Mouse (Mus musculus): ENCODE data around the gene Bzw2. TPM values are rescaled to one million over a fixed set of nuclear protein-coding genes. Genes with fewer than 3 reads are reported as not detected.

Gene Bzw2
- polyA plus RNA-seq, 1 experiment from 2014 or later: 276 TPM

DNA sequence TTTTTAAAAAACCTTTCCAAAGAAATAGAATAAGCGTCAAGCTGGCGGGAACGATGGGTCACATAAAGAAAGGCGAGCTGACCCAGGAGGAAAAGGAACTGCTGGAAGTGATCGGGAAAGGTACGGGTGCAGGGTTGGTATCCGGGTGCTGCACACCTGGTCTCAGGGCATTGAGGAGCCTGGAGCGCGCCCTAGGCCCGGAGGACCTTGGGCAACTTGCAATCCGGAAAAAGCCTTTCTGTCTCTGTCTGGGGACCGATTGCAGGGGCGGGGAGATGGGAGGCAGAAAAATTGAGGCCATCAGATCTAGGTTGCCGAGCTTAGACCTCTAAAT lies 609 bp downstream of the Bzw2 start:
- H3K36me3 ChIP-seq: 0 out of 2 replicates have a peak, but pooled peaks cover 3% of the 10 kb centered on the region
- no peaks in the 10 kb centered on the region for H3K27me3 ChIP-seq
- H3K9ac ChIP-seq: peak overlapping the region; percentile 89
- peak; percentile 56 for ATAC-seq (ENCODE audit: insufficient number of reproducible peaks, insufficient read depth, low FRiP score, low TSS enrichment, low read depth)
- peak overlapping the region; percentile 93 for H3K27ac ChIP-seq
- H3K4me3 ChIP-seq: peak overlapping the region; percentile 92
- WGBS: 0% methylated on average over 14 of the region's 14 CpGs
- H3K9me3 ChIP-seq: no peaks in the 10 kb centered on the region
- peak overlapping the region; percentile 80 for H3K4me2 ChIP-seq
- peaks cover 28% of the 10 kb centered on the region for H3K4me1 ChIP-seq

DNA sequence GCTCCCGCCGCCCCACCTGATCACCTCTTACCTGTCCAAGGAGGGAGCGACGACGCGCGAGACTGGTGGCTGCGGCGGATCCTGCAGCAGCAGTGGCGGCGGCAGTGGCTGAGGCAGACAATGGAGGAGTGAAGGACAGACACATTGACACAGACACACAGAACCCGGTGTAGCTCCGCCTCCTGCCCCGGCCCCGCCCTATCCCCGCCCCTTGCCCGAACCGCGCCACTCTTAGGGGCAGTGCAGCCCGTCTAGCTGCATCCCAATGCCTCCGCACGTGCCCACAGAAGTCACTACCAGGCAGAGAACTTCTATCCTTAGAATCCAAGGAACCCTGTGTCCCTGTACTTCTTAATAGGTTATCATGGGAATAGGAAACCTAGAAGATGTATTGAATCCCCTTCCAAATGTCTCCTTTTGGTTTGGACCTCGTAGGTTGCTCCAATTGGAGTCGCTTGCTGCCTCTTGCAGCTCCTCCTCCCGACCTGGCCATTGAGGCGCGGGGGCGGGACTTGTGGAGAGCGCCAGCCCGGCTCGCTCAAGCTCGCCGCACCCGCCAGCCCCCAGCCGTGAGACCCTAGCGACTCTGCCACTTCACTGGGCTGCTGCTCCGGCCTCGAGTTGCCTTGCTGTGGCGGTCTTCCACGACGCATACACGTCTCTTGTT lies 1.1 kb downstream of the Bzw2 start, which contains the start of gene Ankmy2:
TSS of gene Ankmy2 (plus strand) at position 478 of the 667 bp plus-strand sequence.
- peak; percentile 97 for ATAC-seq (ENCODE audit: insufficient number of reproducible peaks, insufficient read depth, low FRiP score, low TSS enrichment, low read depth)
- H3K4me1 ChIP-seq: peaks cover 28% of the 10 kb centered on the region
- H3K9ac ChIP-seq: peak within 1 kb of the TSS; percentile 89
- H3K4me3 ChIP-seq: peak within 1 kb of the TSS; percentile 92
- 0 out of 2 replicates have a peak, but pooled peaks cover 3% of the 10 kb centered on the region for H3K36me3 ChIP-seq
- H3K4me2 ChIP-seq: peak within 1 kb of the TSS; percentile 80
- under 1% methylated on average over 42 of the region's 42 CpGs for WGBS
- H3K27me3 ChIP-seq: no peaks in the 10 kb centered on the region
- peak within 1 kb of the TSS; percentile 93 for H3K27ac ChIP-seq
- H3K9me3 ChIP-seq: no peaks in the 10 kb centered on the region

- ATAC-seq (ENCODE audit: insufficient number of reproducible peaks, insufficient read depth, low FRiP score, low TSS enrichment, low read depth): peak; percentile 65
- H3K4me2 ChIP-seq: peak overlapping the region; percentile 80
- peak overlapping the region; percentile 93 for H3K27ac ChIP-seq
- WGBS: under 1% methylated on average over 33 of the region's 33 CpGs
- H3K4me1 ChIP-seq: peaks cover 28% of the 10 kb centered on the region
- peak overlapping the region; percentile 92 for H3K4me3 ChIP-seq
- peak overlapping the region; percentile 89 for H3K9ac ChIP-seq
- H3K27me3 ChIP-seq: no peaks in the 10 kb centered on the region
- no peaks in the 10 kb centered on the region for H3K36me3 ChIP-seq
- H3K9me3 ChIP-seq: no peaks in the 10 kb centered on the region
These were observed 1.7 kb downstream of the Bzw2 start for GRCm38 (mm10) chr12:36156101-36156636.

- H3K4me3 ChIP-seq: peak overlapping the region; percentile 92
- no peak for ATAC-seq (ENCODE audit: insufficient number of reproducible peaks, insufficient read depth, low FRiP score, low TSS enrichment, low read depth)
- peak overlapping the region; percentile 80 for H3K4me2 ChIP-seq
- peak overlapping the region; percentile 89 for H3K9ac ChIP-seq
- no peaks in the 10 kb centered on the region for H3K27me3 ChIP-seq
- H3K4me1 ChIP-seq: peaks cover 28% of the 10 kb centered on the region
- H3K36me3 ChIP-seq: no peaks in the 10 kb centered on the region
- no peaks in the 10 kb centered on the region for H3K9me3 ChIP-seq
- WGBS: 6% methylated on average over 8 of the region's 8 CpGs
- H3K27ac ChIP-seq: no peak overlapping the region
These were observed 2.7 kb downstream of the Bzw2 start for GRCm38 (mm10) chr12:36155141-36155641.

DNA sequence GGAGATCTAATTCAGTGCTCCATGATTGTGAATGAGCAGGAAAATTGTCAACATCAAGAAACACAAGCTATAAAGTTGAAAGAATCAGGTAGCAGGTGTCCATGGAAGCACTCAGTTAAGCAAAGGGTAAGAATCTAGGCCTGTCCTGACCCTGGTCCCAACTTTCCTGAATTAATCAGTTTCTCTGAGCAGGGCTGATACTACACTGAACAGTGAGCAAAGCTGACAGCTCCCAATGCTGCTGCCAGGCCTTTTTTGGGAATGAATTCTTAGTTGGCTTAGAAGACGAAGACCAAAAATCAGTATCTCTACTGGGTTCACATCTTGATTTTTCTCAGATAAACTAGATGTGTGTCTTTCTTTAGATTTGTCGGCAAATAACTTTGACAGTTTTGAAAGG lies 7.1 kb downstream of the Bzw2 start:
- H3K4me1 ChIP-seq: peaks cover 16% of the 10 kb centered on the region
- no peak overlapping the region for H3K9ac ChIP-seq
- no peak for ATAC-seq (ENCODE audit: insufficient number of reproducible peaks, insufficient read depth, low FRiP score, low TSS enrichment, low read depth)
- no peak overlapping the region for H3K4me2 ChIP-seq
- no peaks in the 10 kb centered on the region for H3K9me3 ChIP-seq
- H3K27ac ChIP-seq: no peak overlapping the region
- no peak overlapping the region for H3K4me3 ChIP-seq
- 90% methylated on average over 2 of the region's 2 CpGs for WGBS
- 0 out of 2 replicates have a peak, but pooled peaks cover 5% of the 10 kb centered on the region for H3K36me3 ChIP-seq
- H3K27me3 ChIP-seq: no peaks in the 10 kb centered on the region

DNA sequence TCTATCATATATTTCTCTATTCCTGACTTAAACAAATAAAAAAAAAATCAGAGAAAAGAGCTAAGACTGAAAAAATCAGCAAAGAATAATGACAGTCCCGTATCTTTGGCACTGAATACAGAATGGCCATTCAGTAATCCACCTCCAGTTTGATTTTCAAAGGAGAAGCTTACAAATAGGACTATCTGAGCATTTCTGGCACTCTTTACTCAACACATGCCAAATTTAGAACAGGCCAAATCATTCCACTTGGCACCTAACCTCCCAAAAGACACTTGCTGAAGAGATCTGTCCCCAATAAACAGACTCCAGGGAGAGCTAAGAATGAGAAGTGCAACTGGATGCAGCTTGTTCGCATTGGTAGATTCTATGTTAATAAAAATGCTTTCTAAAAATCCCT lies 7.6 kb downstream of the Bzw2 start:
- WGBS: 93% methylated on average over 2 of the region's 2 CpGs

DNA sequence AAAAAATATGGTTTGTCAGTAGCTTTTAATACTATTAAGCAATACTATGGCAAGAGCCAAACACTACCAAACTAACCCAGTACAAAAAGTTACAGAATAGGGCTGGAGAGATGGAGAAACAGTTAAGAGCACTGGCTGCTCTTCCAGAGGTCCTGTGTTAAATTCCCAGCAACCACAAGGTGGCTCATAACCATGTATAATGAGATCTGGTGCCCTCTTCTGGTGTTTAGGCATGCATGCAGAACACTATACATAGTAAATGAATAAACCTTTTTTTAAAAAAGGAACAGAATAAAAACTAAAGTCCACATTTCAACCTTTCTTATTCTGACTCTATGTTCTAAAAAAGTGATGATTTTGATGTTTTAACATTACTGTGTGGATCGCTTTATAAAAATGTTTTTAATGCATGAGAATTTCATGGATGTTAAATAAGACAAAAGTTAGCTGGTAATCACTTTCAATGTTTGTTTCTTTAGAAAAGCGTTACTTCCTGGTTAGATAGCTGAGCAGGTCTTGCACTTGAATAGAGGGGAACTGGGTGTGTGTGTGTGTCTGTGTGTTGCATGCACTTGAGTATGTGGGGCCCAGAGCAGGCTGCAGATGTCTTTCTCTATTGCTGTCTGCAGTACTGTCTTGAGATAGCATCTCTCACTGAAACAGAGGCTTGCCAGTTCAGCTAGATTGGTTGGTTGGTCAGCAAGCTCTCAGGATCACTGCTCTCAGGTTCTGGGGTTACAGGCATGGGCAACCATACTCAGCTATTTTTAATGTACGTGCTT lies 11.5 kb downstream of the Bzw2 start:
- Histone ChIP-seq H3K4me2 (no peak overlapping the region), H3K9ac (no peak overlapping the region), H3K4me1 (no peaks in the 10 kb centered on the region), H3K36me3 (peaks cover 11% of the 10 kb centered on the region; the same call in 1 of the 2 replicates), H3K9me3 (no peaks in the 10 kb centered on the region), H3K4me3 (no peak overlapping the region), H3K27me3 (no peaks in the 10 kb centered on the region), H3K27ac (no peak overlapping the region)
- 94% methylated on average over 3 of the region's 3 CpGs for WGBS
- no peak for ATAC-seq (ENCODE audit: insufficient number of reproducible peaks, insufficient read depth, low FRiP score, low TSS enrichment, low read depth)

More for the DNA sequence above, 7.6 kb downstream of the Bzw2 start:
- H3K4me1 ChIP-seq: peaks cover 13% of the 10 kb centered on the region
- H3K4me2 ChIP-seq: no peak overlapping the region
- H3K9ac ChIP-seq: no peak overlapping the region
- no peak overlapping the region for H3K4me3 ChIP-seq
- H3K27me3 ChIP-seq: no peaks in the 10 kb centered on the region
- no peaks in the 10 kb centered on the region for H3K9me3 ChIP-seq
- 0 out of 2 replicates have a peak, but pooled peaks cover 7% of the 10 kb centered on the region for H3K36me3 ChIP-seq
- no peak for ATAC-seq (ENCODE audit: insufficient number of reproducible peaks, insufficient read depth, low FRiP score, low TSS enrichment, low read depth)
- H3K27ac ChIP-seq: no peak overlapping the region

GRCm38 (mm10) chr12:36140401-36140800 lies 17.5 kb downstream of the Bzw2 start:
- Histone ChIP-seq H3K27ac (no peak overlapping the region), H3K27me3 (no peaks in the 10 kb centered on the region), H3K4me3 (no peak overlapping the region), H3K4me2 (no peak overlapping the region), H3K9ac (no peak overlapping the region), H3K4me1 (no peaks in the 10 kb centered on the region), H3K36me3 (peaks cover 21% of the 10 kb centered on the region; the same call in 1 of the 2 replicates), H3K9me3 (no peaks in the 10 kb centered on the region)
- no peak for ATAC-seq (ENCODE audit: insufficient number of reproducible peaks, insufficient read depth, low FRiP score, low TSS enrichment, low read depth)
- WGBS: 92% methylated on average over 6 of the region's 6 CpGs

- Histone ChIP-seq H3K36me3 (peaks cover 34% of the 10 kb centered on the region), H3K27ac (no peak overlapping the region), H3K9me3 (no peaks in the 10 kb centered on the region), H3K4me1 (no peaks in the 10 kb centered on the region), H3K9ac (no peak overlapping the region), H3K4me3 (no peak overlapping the region), H3K27me3 (no peaks in the 10 kb centered on the region), H3K4me2 (no peak overlapping the region)
- WGBS: 92% methylated on average over 4 of the region's 4 CpGs
- ATAC-seq (ENCODE audit: insufficient number of reproducible peaks, insufficient read depth, low FRiP score, low TSS enrichment, low read depth): no peak
These were observed 20.7 kb downstream of the Bzw2 start for GRCm38 (mm10) chr12:36137192-36137591.

- no peak for ATAC-seq (ENCODE audit: insufficient number of reproducible peaks, insufficient read depth, low FRiP score, low TSS enrichment, low read depth)
- no peak overlapping the region for H3K27ac ChIP-seq
These were observed 21.6 kb downstream of the Bzw2 start for GRCm38 (mm10) chr12:36136285-36136684.

DNA sequence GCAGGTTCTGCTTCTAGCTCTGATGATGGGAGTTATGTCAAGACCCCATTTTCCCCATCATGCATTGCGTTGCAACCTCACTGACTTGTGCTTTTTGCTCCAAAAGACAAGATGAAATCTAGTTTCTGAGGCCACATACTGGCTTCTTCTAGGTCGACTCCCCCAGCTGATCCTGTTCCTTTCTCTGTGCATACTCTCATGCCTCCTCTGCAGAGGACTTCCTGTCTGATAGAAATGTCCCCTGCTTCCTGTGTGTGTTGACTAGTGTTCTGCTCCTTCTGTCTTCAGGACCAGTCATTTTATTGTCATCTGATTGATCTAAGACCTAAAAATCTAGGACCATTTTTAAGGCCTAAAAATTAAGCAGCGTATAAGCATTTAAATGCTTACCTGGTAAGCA lies 22.5 kb downstream of the Bzw2 start:
- Histone ChIP-seq H3K36me3 (peaks cover 44% of the 10 kb centered on the region), H3K9me3 (no peaks in the 10 kb centered on the region), H3K4me2 (no peak overlapping the region), H3K4me1 (no peaks in the 10 kb centered on the region), H3K27ac (no peak overlapping the region), H3K9ac (no peak overlapping the region), H3K4me3 (no peak overlapping the region), H3K27me3 (no peaks in the 10 kb centered on the region)
- WGBS: 90% methylated on average over 3 of the region's 3 CpGs
- no peak for ATAC-seq (ENCODE audit: insufficient number of reproducible peaks, insufficient read depth, low FRiP score, low TSS enrichment, low read depth)

More at GRCm38 (mm10) chr12:36136285-36136684, 21.6 kb downstream of the Bzw2 start:
- Histone ChIP-seq H3K4me2 (no peak overlapping the region), H3K4me3 (no peak overlapping the region), H3K4me1 (no peaks in the 10 kb centered on the region), H3K27me3 (no peaks in the 10 kb centered on the region), H3K36me3 (peaks cover 41% of the 10 kb centered on the region), H3K9ac (no peak overlapping the region), H3K9me3 (no peaks in the 10 kb centered on the region)
- WGBS: 96% methylated on average over 8 of the region's 8 CpGs

All from embryonic facial prominence, embryonic 13.5 days (tissue).